Mouse (Mus musculus): Measurements from ENCODE around the gene Vmn1r152. TPM values are rescaled to one million over a fixed set of nuclear protein-coding genes. Genes with fewer than 3 reads are reported as not detected.
"Not testable (repeated sequence)": the region's sequence is repeated elsewhere in the genome, so short reads cannot be mapped to it uniquely, and the experiment has no call there.

The Vmn1r152 gene
- not detected in 2 replicates for polyA plus RNA-seq (2015; fragmentation: Nextera tagmentation; extraction: Ambion mirVana)

- not testable (repeated sequence) for H3K27me3 ChIP-seq (replicated peaks; ENCODE audit: insufficient read depth, low read length); H3K27ac ChIP-seq (ENCODE audit: low read length); H3K9ac ChIP-seq (replicated peaks; ENCODE audit: low read depth); H3K36me3 ChIP-seq (ENCODE audit: insufficient read depth, low read length); DNase-seq (ENCODE audit: low spot score); H3K4me3 ChIP-seq (ENCODE audit: low read depth, low read length); H3K4me2 ChIP-seq (replicated peaks; ENCODE audit: low read depth, low read length); H3K9me3 ChIP-seq (ENCODE audit: low read length); H3K4me1 ChIP-seq (ENCODE audit: insufficient read depth, low read depth, low read length); ATAC-seq
- no CpG with 5 or more reads among the region's 3 CpGs for WGBS
Measured at GRCm38 (mm10) chr7:22522667-22523066, at the start of gene Vmn1r152. Gene Vmn1r152, plus strand, starts transcription at chr7:22522967.

- not testable (repeated sequence) for H3K27me3 ChIP-seq (replicated peaks; ENCODE audit: insufficient read depth, low read length); H3K4me2 ChIP-seq (replicated peaks; ENCODE audit: low read depth, low read length); H3K9ac ChIP-seq (replicated peaks; ENCODE audit: low read depth); H3K36me3 ChIP-seq (ENCODE audit: insufficient read depth, low read length); ATAC-seq; H3K4me3 ChIP-seq (ENCODE audit: low read depth, low read length); H3K4me1 ChIP-seq (ENCODE audit: insufficient read depth, low read depth, low read length); H3K9me3 ChIP-seq (ENCODE audit: low read length); H3K27ac ChIP-seq (ENCODE audit: low read length); DNase-seq (ENCODE audit: low spot score)
- 25% methylated on average over 1 of the region's 3 CpGs for WGBS
Measured at GRCm38 (mm10) chr7:22499578-22499977, 23.2 kb upstream of the Vmn1r152 start, which contains the start of gene Vmn1r151. Gene Vmn1r151, minus strand, starts transcription at chr7:22499678.

- WGBS, result no CpG with 5 or more reads among the region's 1 CpGs
Measured at GRCm38 (mm10) chr7:22534787-22535186, 12.0 kb downstream of the Vmn1r152 start, which contains the start of gene Gm8677. Gene Gm8677, minus strand, starts transcription at chr7:22534887.

GRCm38 (mm10) chr7:22565243-22565642 lies 42.5 kb downstream of the Vmn1r152 start, which contains the start of gene Gm4201:
Gene Gm4201, minus strand, starts transcription at chr7:22565343.
- ATAC-seq; H3K36me3 ChIP-seq (ENCODE audit: insufficient read depth, low read length); H3K9ac ChIP-seq (replicated peaks; ENCODE audit: low read depth); H3K4me2 ChIP-seq (replicated peaks; ENCODE audit: low read depth, low read length); H3K27ac ChIP-seq (ENCODE audit: low read length); DNase-seq (ENCODE audit: low spot score); H3K9me3 ChIP-seq (ENCODE audit: low read length); H3K27me3 ChIP-seq (replicated peaks; ENCODE audit: insufficient read depth, low read length); H3K4me3 ChIP-seq (ENCODE audit: low read depth, low read length); H3K4me1 ChIP-seq (ENCODE audit: insufficient read depth, low read depth, low read length): not testable (repeated sequence)
- no CpG with 5 or more reads among the region's 3 CpGs for WGBS

More at GRCm38 (mm10) chr7:22534787-22535186, 12.0 kb downstream of the Vmn1r152 start, which contains the start of gene Gm8677:
- DNase-seq (ENCODE audit: low spot score); H3K9ac ChIP-seq (replicated peaks; ENCODE audit: low read depth); H3K4me1 ChIP-seq (ENCODE audit: insufficient read depth, low read depth, low read length); ATAC-seq; H3K27me3 ChIP-seq (replicated peaks; ENCODE audit: insufficient read depth, low read length); H3K4me2 ChIP-seq (replicated peaks; ENCODE audit: low read depth, low read length); H3K27ac ChIP-seq (ENCODE audit: low read length); H3K36me3 ChIP-seq (ENCODE audit: insufficient read depth, low read length); H3K9me3 ChIP-seq (ENCODE audit: low read length); H3K4me3 ChIP-seq (ENCODE audit: low read depth, low read length): not testable (repeated sequence)

Other genes with a start within 250 kb of the Vmn1r152 start
- gene Gm4187, start 193.2 kb upstream of the Vmn1r152 start, polyA plus RNA-seq (2015; fragmentation: Nextera tagmentation; extraction: Ambion mirVana), result not detected in 2 replicates
- gene Gm8660, start 151.9 kb upstream of the Vmn1r152 start, polyA plus RNA-seq (2015; fragmentation: Nextera tagmentation; extraction: Ambion mirVana), result not detected in 2 replicates
- not detected in 2 replicates for gene Vmn1r148, start 109.4 kb upstream of the Vmn1r152 start, polyA plus RNA-seq (2015; fragmentation: Nextera tagmentation; extraction: Ambion mirVana)
- gene Vmn1r149, start 84.7 kb upstream of the Vmn1r152 start, polyA plus RNA-seq (2015; fragmentation: Nextera tagmentation; extraction: Ambion mirVana), result not detected in 2 replicates
- gene Gm10665, start 58.9 kb upstream of the Vmn1r152 start, polyA plus RNA-seq (2015; fragmentation: Nextera tagmentation; extraction: Ambion mirVana), result not detected in 2 replicates
- not detected in 2 replicates for gene Vmn1r151, start 23.3 kb upstream of the Vmn1r152 start, polyA plus RNA-seq (2015; fragmentation: Nextera tagmentation; extraction: Ambion mirVana)
- not detected in 2 replicates for gene Gm8677, start 11.9 kb downstream of the Vmn1r152 start, polyA plus RNA-seq (2015; fragmentation: Nextera tagmentation; extraction: Ambion mirVana)
- not detected in 2 replicates for gene Gm4201, start 42.4 kb downstream of the Vmn1r152 start, polyA plus RNA-seq (2015; fragmentation: Nextera tagmentation; extraction: Ambion mirVana)
- not detected in 2 replicates for gene Gm4565, start 65.2 kb downstream of the Vmn1r152 start, polyA plus RNA-seq (2015; fragmentation: Nextera tagmentation; extraction: Ambion mirVana)
- not detected in 2 replicates for gene Vmn1r155, start 135.1 kb downstream of the Vmn1r152 start, polyA plus RNA-seq (2015; fragmentation: Nextera tagmentation; extraction: Ambion mirVana)
- not detected in 2 replicates for gene Gm8693, start 169.3 kb downstream of the Vmn1r152 start, polyA plus RNA-seq (2015; fragmentation: Nextera tagmentation; extraction: Ambion mirVana)
- gene Gm4567, start 196.7 kb downstream of the Vmn1r152 start, polyA plus RNA-seq (2015; fragmentation: Nextera tagmentation; extraction: Ambion mirVana), result not detected in 2 replicates
- gene Vmn1r157, start 238.7 kb downstream of the Vmn1r152 start, polyA plus RNA-seq (2015; fragmentation: Nextera tagmentation; extraction: Ambion mirVana), result not detected in 2 replicates

Data from lung, postnatal 0 days (tissue).